Mouse (Mus musculus) mature B cell (primary cell): ENCODE results near the gene Ccdc33.

ENCODE experiments used
- in situ Hi-C: fragments of 300-500 bp; cut with MboI; formaldehyde crosslinking; loops from 2 replicates; pipeline ENCODE4 v1.14.3; 2019

The Ccdc33 gene

GRCm38 (mm10) chr9:58012486-58012885, 106.1 kb downstream of the Ccdc33 start:
- in situ Hi-C loops, result no loop called here

DNA sequence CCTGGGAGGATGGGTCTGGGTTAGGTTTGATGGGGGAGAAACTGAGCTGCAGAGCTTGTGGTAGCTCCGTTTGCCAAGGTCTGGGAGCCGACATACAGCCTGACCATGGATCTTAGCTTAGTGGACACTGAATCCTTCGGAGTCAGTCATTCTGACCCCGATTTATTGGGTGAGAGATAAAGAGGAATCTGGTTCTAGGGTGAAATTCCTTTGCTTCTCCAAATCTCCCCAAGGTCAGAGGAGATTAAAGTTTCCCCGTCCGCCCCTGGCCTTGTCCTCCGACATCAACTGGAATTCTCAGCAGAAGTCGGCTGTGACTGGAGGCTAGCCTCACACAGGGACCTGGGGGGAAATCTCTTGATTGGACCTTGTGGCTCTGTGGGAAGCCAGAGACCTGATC, 107.1 kb downstream of the Ccdc33 start:
- in situ Hi-C loops, result no loop called here

DNA sequence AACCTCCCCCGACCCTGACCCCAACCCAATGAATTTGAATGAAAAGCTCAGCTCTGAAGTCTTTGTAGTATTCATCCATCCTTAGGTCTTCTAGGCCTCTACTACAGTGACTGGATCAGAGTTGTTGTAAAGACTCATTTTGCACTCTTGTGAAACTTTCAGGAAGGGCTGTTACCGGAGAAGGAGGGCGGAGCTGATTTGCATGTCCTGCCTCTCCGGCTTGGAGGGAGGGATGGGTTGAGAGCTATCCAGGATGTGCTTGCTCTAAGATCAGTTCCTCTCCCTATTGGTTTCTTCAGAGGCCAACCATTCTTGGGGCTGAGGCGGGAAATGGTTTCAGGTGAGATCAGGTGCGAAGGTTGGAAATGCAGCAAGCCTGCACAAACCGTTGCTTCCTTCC, 107.6 kb downstream of the Ccdc33 start:
- in situ Hi-C loops, result no loop called here

GRCm38 (mm10) chr9:58009588-58009987, 109.0 kb downstream of the Ccdc33 start:
- in situ Hi-C loops, result no loop called here

GRCm38 (mm10) chr9:58009015-58009362, 109.6 kb downstream of the Ccdc33 start:
- in situ Hi-C loops, result no loop called here

- in situ Hi-C loops, result no loop called here
Observed at GRCm38 (mm10) chr9:58008336-58009014, 110.1 kb downstream of the Ccdc33 start.

DNA sequence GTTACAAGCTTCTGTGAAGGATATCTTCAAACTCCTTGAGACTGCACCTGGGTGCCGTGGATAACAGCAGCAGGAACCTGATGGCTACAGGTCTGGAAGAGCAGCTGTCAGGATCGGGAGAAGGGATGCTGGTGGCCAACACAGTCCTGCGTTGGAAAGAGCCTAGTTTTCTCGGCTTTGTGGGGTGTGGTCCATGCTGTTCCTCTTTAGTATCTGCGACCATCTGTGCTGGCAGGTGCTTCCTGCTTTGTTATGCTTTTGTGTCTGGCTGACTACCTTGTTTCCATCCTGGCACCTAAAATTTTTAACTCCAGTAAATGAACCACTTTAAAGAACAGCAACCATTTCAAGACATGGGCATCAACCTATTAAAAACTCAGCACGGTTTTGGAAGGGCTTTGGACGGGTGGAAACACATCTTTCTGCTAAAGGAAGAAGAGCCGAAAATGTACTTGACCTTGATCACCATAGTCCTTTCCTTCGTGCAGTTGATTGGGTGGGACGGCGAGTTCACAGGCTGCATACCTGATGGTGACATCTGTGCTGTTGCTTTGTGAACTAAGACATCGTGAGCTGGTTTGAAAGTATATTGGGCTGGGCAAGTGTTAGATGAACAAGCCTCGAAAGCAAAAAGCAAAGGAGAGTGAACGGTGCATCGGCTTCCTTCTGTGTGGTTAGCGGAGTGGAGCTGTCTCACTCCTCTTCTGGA, 112.7 kb downstream of the Ccdc33 start, which contains the start of gene Cyp11a1:
TSS of gene Cyp11a1 (plus strand) at position 659 of the 709 bp plus-strand sequence.
- in situ Hi-C loops, result no loop called here

DNA sequence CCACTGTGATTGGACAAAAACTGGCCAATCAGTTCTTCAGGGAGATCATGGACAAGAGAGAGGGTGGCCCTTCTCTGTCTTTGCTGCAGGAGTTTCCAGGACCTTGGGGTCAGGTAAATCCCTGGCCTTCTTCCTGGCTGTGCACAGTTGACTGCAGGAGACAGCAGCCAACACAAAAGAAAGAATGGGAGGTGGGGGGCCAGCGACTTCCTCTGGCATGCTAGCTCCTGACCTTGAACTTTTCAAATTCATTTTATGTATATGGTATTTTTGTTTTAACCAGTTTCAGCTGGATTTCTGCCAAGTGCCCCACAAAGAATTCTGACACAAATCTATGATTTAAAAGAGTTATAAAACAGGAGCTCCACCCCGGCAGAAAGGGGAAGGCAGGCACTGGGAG, 115.4 kb downstream of the Ccdc33 start:
- in situ Hi-C loops, result no loop called here

- in situ Hi-C loops, result loop anchor here (5.0 kb wide), 1 partner anchor 137 kb away; no protein-coding TSS in a partner anchor
Observed at GRCm38 (mm10) chr9:57999676-58000075, 118.9 kb downstream of the Ccdc33 start.

DNA sequence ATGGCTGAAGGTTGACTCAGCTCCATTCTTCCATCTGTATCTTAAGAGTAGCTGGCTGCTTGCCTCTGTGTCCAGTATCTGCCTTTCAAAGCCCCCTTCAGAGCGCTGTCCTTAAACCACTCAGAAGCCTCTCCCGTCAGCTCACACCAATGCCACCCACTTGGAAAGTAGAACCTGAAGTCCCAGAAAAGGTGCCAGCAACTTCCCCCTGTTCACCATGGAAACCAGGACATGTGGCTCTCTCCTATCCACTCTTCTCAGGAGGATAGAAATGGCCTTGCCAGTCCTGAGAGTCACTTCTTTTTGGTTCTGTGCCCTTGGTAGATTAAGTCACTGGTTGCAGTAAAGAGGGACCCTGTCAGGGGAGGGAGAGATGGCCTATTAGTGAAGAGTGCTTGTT, 119.9 kb downstream of the Ccdc33 start:
- in situ Hi-C loops, result loop anchor here (5.0 kb wide), 1 partner anchor 136 kb away; no protein-coding TSS in a partner anchor

DNA sequence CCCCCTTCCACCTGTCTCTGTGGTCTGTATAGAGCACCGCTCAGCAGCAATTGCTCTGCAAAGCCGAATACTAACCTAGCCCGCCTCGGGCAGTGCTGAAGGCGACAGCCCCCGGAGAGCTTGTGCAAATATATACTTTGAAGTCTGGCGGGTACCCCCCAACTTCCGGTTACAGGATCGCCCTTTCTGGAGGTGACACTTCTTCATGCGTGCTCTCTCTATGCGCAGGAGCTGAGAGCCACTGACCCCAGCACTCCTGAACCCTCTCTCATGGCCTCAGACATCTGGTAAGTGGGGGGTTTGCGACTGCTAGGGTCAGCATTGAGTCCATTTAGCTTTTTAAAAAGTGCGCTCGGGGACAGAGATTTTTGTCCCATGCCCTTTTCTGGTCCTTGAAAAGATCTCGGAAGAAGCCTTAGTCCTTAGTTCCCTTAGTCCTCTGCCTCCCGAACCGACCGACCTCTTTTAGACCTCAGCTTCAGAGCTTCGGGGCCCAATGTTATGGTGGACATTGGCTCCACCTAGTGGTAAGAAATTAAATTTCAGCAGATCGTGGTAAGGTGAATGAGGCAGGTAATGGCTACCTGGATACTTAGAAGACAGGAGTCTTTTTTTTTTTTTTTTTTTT, 120.5 kb downstream of the Ccdc33 start:
- in situ Hi-C loops, result loop anchor here (5.0 kb wide), 1 partner anchor 136 kb away; no protein-coding TSS in a partner anchor

DNA sequence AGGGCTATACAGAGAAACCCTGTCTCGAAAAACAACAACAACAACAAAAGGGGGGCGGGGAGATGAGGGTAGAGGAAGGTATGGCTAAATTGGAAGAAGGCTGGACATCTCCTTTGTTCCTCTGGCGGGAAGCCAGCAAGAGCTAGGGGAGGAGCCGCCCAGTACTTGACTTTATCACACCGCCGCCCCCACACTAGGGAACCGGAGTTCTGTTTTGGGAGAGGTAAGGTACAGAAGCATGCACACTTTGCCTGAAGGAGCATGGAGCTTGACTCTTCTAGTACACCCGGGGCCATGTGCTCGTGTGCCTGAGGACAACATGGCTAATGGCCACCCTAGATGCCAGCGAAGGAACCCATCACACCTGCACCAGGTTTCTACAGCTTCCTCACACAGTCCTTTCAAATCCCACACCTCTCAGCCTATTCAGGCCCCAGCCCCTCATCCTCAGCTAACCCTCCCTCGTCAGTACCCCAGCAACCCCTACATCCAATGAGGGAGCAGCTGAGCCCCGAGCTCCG, 121.1 kb downstream of the Ccdc33 start:
- in situ Hi-C loops, result loop anchor here (5.0 kb wide), 1 partner anchor 135 kb away; no protein-coding TSS in a partner anchor

DNA sequence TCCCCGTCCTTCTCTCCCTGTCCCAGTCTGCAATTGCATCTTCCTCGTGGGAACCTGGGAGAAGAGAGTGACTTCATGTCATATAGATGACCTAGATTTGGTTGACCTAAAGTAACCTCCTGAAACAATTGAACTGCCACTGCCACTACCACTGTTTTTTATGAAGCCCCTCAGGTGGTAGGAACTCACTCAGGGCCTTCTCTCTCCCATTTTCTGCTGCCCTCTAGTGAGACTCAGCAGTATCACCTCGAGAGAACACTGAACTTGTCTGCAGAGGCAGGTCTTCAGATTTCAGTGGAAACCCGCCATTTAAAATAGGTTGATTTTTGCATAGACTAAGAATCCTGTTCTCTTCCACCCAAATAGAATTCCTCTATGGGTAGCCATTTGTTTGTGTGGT, 123.3 kb downstream of the Ccdc33 start:
- in situ Hi-C loops, result loop anchor here (5.0 kb wide), 1 partner anchor 133 kb away; no protein-coding TSS in a partner anchor

- in situ Hi-C loops, result loop anchor here (5.0 kb wide), 1 partner anchor 56 kb away; no protein-coding TSS in a partner anchor
Observed at GRCm38 (mm10) chr9:57992781-57993591, 125.6 kb downstream of the Ccdc33 start.

- in situ Hi-C loops, result loop anchor here (5.0 kb wide), 1 partner anchor 55 kb away; no protein-coding TSS in a partner anchor
Observed at GRCm38 (mm10) chr9:57992060-57992459, 126.6 kb downstream of the Ccdc33 start.

- in situ Hi-C loops, result loop anchor here (5.0 kb wide), 1 partner anchor 53 kb away; no protein-coding TSS in a partner anchor
Observed at GRCm38 (mm10) chr9:57990438-57991110, 128.0 kb downstream of the Ccdc33 start.

DNA sequence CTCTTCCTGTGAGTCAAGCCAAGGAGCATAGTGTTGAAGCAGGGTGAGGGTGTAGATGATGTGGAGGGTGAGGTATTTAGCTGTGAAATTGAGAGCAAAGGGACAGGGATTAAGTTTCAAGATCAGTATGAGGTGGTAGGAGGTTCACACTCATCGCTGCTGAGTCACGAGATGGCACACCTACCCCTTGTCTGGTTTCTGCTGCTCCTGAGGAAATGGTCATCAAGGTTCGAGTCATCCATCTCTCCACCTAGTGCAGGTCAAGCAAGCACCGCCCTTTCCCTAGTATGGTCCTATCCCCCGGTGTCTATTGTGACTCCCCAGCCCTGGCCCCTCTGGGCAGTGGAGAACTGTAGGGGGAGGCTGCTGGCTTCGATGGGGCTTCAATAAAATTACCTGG, 129.3 kb downstream of the Ccdc33 start:
- in situ Hi-C loops, result no loop called here

DNA sequence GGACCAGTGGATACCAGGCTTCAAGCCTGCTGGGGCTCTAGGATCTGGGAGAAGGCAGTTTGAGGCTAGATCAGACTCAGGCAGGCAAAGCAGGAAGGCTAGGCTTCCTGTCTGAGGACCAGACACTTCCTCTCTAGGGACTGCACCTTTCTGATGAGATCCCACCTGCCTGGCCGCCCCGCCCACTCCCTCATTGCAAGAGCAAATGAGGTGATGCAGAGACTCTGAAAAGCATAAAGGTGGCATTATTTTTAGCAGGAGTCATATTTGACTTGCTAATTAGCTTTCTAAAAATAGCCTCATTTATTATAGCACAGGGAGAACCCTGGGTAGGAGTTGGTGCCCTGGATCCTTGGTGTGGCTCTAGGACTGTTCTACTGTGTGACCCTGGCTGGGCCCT, 130.5 kb downstream of the Ccdc33 start:
- in situ Hi-C loops, result no loop called here

DNA sequence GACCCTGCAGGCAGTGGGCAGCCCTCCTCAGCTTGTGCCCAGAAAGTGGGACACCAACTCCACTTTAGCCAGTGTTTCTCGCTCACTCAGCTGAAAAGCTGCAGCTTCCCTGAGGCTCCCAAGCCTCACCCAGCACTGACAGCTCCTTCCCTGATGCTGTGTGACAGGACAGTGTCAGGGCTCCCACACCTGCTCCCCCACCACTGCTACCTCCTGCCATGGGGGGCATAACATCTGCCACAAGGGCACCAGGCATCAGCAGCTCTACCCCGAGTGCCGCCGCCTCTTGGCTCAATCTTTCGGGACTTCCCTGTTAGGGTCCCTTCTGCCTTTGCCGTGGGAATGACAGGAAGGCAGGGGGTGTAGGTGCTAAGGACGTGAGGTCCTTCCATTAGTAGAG, 132.3 kb downstream of the Ccdc33 start:
- in situ Hi-C loops, result no loop called here

GRCm38 (mm10) chr9:57985304-57985703, 133.3 kb downstream of the Ccdc33 start:
- in situ Hi-C loops, result no loop called here

GRCm38 (mm10) chr9:57980570-57980969, 138.1 kb downstream of the Ccdc33 start:
- in situ Hi-C loops, result no loop called here
